Mouse (Mus musculus) lung, postnatal 36 days (tissue): ENCODE results near the gene Fam234b.

Experiments used
- DNase-seq: peaks from one replicate; pipeline ENCODE4 v3.0.0; 2022; ENCODE audit warnings: mixed read lengths

The Fam234b gene

DNA sequence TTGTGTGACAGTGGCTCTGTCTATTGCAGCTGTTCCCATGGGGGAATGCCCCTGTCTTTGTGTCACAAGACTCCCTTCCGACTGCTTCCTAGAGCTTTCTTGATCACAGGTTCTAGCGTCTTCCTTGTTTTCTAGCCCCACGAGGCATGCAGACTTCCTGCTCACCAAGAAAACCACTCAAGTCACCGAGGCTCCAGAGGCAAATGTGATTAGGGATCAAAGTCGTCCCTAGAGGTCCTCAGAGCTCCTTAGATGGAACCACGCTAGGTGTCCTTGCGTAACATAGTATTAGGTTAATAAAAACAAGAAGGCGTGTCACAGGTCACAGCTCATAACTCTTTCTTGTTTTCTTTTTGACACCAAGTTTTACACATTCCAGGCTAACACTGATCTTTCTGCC, 13.8 kb upstream of the Fam234b start:
- peak; percentile 61 for DNase-seq

DNA sequence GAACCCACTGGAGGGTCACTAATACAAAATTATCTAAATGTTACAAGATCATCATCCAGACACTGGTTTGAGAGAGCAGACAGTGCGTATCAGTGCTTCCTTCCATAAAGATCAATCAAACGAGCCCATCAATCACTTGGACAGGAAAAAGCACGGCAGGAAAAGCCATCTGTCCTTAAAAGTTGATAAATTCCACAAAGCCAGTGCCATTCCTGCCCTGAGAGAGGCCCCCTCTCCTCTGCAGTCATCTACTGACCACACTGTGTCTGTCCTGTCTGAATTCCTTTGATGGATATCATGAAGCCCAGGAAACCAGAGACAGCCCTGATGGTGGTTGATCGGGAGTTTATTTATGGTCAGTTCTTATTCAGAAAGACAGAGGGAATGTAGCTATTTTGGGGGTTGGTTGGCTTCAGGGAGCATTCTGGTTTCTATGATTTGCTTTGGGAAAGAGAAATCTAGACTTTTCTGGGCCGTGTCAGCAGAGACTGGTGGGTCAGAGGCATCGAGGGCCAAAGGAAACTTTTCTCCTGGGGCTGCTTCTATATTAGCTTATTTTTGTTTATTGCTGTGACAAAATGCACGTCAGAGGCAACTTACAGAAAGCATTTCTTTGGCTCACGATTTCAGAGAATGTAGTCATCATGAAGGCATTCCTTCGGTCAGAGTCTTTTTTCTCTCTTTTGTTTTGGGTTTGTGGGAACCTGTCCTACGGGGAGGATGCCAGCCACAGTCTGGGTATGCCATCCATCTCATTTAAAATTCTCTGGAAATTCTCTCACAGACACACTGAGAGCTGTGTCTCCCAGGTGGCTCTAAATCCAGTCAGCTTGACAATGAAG, 10.5 kb upstream of the Fam234b start:
- no peak for DNase-seq

DNA sequence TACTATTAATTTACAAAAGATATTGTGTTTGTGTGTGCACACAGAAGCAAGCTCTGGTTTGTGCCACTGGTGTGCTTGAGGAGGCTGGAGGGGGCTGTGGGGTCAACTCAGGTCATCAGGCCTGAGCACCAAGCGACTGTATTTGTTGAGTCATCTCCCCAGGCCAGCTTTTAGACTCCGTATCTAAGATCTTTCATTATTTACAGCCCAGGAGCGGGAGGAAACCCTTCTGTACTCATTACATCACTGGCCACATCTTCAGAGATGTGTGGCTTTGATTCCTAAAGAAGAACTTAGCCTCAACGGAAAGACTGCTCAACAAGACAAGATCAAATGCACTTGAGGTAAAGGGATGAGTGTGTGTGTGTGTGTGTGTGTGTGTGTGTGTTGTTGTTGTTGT, 9.1 kb upstream of the Fam234b start:
- DNase-seq: no peak

DNA sequence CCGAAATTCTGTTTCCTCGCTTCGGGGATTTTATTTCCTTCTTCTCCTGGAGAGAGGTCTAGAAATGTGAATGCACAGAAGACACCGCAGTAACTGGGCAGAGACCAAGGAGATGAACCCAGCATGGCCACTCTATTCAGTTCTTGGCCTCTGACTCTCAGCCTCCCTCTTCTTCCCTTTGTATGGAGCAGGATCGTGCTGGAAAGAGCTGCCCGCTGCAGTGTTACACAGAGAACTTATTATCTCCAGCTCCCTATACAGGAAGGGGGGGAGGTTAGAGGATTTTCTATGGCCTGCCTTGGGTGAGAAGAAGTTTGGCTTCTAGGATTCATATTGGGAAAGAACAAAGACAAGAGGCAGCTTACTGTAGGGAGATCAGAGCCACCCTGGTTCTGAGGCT, 7.7 kb upstream of the Fam234b start:
- DNase-seq: no peak

DNA sequence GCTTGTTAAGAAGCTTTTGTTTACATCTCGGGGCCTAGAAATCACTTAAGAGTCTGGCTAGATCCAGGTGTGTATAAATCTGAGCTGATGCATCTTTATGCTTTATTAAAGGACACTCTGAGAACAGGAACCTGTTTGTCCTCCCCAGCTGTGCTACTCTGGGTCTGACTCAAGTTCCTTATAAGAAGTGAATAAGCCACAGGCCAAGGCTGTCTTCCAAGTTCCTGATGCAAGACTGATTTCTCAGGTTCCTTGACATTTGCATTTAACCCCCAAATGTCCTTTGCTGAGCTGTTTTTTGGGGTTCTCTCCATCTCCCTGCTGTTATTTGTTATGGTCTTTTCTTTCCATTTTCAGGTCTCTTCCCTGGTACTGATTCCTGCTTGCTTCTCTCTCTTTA, 5.9 kb upstream of the Fam234b start:
- peak; percentile 49 for DNase-seq

DNA sequence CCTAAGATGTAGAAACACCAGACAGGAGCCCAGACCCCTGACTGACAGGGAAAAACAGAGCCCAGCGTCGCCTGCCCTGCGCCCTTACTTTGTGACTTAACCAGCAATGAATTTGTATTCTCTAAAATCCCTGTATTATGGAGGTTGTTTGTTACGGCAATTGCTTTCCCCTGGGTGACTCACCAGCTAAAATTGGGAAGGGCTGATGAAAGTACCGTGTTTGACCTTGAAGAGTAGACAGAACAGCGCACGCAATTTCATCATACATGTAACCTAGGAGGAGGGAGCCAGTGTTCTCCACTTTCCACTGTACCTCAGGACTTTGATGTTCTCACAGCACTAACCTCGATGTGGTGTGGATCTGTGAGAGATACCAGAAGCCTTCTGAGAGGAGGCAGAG, 4.8 kb upstream of the Fam234b start:
- no peak for DNase-seq

DNA sequence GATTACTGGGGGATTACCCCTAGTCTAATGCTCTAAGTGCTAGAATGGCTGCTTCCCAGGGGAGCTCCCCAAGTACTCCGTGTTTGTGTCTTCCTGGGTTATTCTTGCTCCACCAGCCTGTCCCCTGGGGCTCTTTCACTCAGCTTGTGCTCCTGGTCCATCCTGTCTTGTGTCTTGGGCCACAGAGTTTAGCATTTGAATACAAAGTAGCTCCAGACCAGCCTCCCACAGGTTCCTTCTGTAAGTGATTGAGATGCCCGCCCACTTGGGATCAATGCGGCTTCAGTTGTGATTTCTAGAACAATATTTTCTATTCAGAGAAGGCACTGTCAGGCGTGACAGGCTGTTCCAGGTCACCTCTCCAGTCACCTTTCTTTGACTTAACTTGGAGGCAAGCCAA, 4.0 kb upstream of the Fam234b start:
- DNase-seq: no peak

DNA sequence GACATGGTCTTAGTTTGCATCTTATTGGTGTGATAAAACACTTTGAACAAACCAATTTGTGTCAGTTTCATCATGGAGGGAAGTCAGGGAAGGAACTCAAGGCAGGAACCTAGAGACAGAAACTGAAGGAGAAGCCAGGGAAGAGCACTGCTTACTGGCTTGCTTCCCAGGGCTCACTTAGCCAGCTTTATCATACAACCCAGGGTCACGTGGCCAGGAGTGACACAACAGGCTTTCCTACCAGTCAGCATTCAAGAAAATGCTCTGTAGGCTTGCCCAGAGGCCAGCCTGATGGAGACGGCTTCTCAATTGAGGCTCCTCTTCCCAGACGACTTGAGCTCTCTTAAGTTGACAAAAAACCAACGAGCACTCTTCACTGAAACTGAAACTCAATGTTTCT, 2.9 kb upstream of the Fam234b start:
- no peak for DNase-seq

DNA sequence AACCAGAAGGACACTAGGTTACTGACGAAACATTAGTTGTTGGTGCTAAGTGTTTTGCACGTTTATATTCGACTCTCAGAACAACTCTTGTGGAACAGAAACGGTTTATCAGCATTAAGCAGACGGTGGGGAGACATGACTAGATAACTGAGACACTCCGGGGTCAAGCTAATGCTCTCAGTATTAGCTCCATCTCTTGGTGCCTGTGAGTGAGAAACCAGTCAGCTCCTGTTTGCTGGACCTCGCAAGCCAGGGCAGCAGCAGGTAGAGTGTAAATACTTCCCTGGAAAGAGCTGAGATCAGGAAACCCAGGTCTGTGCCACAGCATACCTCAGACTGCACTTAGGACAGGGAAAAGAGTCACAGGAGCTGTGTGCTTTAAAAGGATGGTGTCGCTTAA, 1.1 kb upstream of the Fam234b start:
- DNase-seq: no peak

DNA sequence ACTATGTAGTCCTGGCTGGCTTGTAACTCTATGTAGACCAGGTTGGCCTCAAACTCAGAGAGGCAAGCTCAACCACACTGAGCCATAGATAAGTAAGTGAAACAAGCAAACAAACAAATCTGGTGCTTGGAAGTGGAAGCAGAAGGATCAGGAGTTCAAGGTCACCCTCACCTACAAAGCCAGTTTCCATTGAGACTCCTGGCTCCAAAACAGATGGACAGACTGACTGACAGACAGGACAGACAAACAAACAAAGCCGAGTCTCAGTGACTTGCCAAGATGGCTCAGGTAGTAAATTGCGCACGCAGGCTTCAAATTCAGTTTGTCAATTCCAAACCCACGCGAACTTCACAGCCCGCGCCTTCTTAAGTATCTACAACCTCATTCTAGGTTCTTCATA, 331 bp upstream of the Fam234b start:
- DNase-seq: no peak

DNA sequence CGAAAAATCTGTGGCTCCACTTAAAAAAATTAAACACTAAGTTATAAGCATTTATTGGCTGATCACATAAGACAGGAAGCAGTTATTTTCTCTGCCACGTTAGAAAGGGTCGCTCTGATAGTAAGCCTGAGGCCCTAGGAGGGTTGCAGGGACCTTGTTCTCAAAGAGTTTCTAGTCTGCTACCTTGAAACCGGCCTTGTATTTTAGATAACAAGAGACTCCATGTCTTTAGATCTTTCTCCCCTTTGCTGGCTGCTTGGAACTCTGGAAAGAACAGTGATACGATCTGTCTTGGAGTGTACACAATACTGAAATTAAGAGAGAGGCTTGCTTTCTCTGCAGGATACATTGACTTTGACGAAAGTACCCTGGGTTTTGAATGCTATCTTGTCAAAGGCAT, 949 bp downstream of the Fam234b start:
- DNase-seq: no peak

DNA sequence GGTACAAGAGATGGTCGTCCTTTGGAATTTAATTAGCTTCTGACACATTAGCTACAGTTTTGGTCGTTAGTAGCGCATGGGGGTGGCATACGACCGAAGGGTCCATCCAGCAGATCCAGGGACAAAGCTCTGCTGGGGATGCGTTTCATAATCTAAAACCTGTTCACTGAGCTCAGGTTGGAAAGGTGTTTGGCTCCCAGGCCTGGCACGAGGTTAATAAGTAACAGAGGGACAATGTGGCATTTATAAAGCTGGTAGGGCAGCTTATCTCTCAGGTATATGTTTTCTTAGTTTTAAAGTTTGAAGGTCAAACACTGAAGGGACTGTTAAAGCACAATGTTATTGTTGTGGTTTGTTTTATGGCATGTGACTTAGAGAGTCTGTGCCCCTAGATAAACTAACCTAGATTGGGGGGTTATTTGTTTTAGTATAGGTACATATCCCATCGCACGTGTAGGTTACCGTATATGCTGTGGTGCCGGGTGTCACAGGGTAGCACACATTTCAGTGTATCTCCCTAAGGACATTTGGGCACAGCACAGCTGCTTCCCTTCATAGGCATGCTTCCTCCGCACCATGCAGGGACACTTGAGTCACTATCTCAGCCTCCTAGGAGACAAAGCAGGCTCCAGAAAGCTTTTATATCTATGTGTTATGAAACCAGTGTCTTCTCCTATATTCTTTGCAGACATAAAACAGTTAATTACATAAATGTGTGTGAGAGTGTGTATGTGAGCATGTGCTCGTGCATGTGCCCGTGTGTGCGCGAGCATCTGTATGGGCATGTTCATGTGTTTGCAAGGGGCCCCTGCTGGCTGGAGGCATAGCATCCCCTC, 2.6 kb downstream of the Fam234b start:
- DNase-seq: peak; percentile 32

DNA sequence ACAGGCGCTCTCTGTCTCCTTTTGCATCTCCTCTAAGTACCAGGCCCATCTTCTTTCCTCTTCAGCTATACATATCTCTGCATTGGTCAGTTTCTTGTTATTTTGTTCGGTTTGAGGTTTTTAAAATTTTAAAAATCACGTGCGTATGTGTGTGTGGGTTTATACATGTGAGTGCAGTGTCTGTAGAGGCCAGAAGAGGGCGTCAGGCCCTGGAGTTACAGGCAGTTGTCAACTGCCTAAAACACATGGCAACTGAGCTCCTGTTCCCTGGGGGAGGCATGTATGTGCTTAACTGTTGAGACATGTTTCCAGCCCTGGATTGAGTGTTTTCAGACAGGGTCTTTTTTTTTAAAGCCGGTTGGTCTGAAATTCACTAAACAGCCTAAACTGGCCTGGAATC, 4.9 kb downstream of the Fam234b start:
- no peak for DNase-seq

DNA sequence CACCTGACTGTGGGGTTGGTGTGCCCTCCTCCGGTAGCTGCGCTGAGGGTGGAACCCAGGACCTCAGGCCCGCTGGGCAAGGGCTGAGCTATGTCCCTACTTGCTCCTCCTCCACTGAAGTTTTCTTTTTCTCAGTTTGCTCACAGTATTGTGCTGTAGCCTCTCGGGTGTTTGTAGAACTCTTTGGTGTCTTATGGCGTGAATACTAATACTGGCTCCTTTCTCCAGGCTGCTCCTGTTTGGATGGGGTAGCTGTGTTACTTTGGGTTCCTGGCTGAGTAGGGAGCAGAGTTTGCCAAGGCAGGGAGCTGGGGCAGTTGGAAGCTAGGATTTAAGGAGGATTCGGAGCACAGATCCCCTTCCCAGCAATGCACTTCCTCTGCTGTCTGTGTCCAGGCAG, 6.0 kb downstream of the Fam234b start:
- DNase-seq: no peak

DNA sequence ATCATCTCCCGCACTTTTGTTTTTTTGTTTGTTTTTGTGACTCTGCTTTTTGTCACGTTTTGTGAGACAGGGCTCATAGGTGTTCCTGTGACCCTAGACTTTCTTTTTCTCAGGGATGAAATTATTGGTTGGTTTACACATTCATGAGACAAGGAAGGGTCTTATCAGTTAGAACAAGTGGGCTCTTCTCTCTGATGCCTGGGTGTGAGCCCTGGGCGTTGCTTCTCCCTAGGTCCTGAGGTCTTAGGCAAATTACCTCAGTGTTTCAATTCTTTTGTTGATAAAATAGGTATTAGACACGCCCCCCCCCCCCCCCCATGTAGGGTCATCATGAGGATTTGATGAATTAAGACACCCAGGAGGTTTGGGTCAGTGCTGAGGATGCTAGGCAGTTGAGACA, 7.1 kb downstream of the Fam234b start:
- no peak for DNase-seq

DNA sequence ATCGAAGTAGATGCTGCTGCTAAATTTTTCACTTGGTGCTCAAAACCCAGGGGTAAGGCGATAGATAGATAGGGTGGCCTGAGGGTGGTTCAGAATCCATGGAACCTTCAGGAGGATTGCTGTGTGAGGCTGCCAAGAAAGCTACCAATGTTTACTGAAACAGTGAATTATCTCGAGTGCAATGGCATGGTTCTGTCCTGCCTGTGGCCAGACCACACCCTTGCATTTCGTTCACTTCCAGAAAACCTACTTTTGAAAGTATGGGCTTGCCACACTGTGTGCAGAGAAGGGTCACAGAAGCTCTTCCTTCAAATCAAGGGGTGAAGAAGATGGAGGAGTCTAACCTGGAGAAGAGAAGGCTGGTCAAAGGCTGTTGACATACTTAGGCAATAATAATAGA, 8.0 kb downstream of the Fam234b start:
- no peak for DNase-seq

DNA sequence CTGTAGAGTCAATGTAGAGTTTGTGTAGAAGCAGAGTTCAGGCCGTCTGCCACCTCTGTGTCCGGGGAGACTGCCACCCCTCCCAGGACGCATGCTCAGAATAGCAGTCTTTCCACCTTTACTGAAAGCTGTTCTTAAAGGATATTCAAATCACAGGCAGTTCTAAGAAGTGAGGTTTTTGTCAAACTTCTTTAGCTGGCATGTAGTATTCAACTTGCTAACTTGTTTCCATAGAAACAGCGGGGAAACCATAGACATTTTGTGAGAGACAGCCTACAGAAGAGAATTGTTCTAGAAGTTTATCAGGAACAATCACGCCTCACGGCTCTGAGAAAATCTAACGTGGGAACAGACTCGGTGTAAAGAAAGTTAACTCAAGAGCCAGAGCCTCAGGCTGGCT, 9.1 kb downstream of the Fam234b start:
- no peak for DNase-seq

DNA sequence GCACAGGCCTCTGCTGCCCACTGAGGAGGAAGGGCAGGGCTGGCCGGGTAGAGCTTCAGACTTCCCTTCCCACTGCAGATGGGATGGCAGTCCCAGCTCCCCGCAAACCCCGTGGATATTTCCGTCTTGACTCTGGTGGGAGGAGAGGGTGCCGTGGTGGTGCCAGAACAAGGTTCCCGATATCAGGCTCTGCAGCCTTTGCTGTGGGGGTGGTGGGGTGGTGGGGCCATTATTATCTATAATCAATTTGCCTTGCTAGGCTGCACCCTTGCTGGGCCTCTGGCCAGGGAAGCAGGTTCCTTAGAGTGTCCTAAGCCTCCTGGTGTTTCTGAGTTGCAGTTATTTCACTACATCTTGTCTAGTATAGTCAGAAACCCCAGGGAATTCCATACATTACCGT, 13.4 kb downstream of the Fam234b start:
- DNase-seq: no peak

DNA sequence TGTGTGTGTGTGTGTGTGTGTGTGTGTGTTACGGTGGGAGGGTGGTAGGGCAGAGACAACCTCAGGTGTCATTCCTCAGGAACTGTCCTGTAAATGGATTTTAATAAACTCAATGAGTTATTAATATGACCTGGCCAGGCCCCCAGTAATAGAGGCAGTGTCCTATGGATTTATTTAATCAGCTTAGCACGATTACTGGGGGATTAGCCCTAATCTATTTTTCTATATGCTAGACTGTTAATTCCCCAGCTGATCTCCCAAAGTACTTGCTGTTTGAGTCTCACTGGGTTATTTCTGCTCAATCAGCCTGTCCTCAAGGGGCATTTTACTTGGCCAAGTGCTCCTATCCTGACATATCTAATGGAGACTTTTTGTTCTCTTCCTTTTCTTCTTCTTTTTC, 14.9 kb downstream of the Fam234b start:
- DNase-seq: no peak

DNA sequence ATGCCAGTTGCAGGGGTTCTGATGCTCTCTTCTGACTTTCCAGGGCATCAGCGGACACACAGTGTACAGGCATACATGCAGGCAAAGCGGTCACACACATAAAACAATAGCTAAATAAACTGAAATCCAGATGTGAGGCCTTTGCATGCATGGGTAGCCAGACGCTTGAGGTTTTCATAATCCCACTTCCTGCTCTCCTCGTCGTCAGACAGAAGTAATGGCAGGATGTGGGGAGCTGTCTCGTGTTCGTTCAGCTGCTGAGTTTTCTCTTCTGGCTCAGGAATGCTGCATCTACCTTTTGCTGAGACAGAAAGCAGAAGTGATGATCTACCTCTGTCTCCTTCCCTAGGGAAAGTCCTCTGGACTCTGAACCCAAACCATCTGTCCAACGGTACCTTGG, 20.6 kb downstream of the Fam234b start:
- DNase-seq: no peak

DNA sequence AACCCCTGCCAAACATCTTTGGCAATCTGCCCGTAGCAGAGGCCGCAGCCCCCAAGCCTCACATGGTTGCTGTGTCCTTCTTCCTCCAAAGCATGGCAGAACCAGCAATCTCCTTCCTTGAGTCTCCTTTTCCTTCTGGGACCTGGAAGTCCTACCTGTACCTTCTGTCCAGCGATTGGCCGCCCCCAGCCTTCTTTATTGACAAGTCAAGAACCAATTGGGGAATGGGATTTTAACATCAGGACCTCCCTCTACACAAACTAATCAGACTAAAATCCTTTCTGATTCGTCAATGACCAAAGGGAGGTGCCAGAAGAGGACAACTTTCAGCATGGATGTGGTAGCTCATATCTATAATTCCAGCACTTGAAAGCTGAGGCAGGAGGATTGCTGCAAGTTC, 22.1 kb downstream of the Fam234b start:
- no peak for DNase-seq

DNA sequence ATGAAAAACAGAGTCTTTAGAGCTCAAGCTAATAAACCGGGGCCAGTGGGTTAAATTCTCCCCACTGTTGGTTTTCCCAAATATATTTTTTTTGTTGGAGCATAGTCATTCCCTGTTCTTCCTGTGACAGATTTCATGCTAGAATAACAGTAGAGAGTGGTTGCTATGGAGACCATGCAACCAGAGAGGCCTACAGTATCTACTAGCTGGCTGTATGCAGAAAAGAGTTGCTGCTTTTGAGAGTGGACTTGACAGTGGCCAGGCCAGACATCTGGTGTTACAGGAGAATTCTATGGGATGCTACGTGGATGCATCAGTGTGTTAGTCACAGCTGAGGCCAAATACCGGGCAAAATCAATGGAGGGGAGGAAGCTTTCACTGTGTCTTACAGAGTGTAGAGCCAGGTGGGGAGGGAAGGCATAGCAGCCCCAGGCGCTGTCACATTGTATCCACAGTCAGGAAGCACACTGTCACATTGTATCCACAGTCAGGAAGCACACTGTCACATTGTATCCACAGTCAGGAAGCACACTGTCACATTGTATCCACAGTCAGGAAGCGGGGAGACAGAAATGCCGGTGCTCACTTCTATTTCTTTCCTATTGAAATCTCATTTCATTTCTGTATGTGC, 26.1 kb downstream of the Fam234b start:
- no peak for DNase-seq

DNA sequence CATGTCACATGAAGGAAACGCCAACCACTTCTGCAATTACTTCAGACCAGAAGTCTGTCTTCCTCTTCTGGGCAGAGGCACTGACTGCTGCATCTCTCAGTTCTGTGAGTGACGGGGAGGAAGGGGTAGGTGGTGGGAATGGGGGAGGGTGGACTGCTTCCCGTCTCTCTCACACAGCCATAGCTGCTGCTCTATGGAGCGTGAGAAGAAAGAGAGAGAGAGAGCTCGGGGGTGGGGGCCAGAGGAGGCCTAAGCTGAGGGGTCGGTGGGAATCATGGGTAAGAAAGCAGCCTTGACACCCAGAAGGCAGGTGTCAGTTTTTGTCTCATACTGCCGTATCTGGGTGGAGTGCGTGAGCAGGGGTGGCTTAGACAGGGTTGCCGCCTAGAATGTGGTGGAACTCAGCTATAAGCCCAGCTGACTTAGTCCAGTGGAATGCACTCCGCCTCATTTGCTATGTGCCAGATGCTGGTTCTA, 30.7 kb downstream of the Fam234b start:
- peak; percentile 42 for DNase-seq

DNA sequence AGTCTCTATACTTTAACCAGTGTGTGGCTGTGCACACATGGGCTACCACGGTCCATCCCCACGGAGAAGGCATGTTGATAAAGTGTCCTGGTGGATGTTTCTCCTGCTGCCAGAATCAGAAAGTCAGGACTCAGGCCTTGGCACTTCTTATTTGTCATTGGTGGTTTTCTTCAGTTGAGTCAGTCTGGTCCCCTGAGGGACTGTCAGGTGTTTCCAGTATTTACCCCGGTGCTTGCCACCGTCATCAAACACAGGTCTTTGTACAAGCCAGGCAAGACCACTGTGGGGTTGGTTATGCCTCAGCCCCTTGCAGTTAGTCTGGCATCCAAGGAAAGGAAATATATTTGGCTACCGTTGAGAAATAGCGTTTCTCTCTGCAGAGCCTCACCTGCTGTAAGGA, 32.8 kb downstream of the Fam234b start:
- DNase-seq: no peak
